Mouse (Mus musculus) large intestine, adult 2 months (tissue): ENCODE results near the gene Nup50. TPM values are rescaled to one million over a fixed set of nuclear protein-coding genes. Genes with fewer than 3 reads are reported as not detected.

ENCODE experiments used
- DNase-seq: peaks from one replicate; pipeline ENCODE4 v3.0.0-alpha.2; 2012; ENCODE audit warnings: low read depth, low spot score
- WGBS: fragments of 180-500 bp; shearing (Covaris S2); methylation state at CpG from one replicate; pipeline ENCODE4 v1.1.7; 2018; 5-methylcytosine and 5-hydroxymethylcytosine counted together
- polyA plus RNA-seq: library from polyadenylated mRNA; depleted of rRNA; stranded (reverse); fragments of >200 nt; gene quantifications from 2 replicates; pipeline ENCODE4 v1.2.3, GENCODE M21; 2012

The Nup50 gene
- polyA plus RNA-seq, 1 experiment: 12.0 TPM

DNA sequence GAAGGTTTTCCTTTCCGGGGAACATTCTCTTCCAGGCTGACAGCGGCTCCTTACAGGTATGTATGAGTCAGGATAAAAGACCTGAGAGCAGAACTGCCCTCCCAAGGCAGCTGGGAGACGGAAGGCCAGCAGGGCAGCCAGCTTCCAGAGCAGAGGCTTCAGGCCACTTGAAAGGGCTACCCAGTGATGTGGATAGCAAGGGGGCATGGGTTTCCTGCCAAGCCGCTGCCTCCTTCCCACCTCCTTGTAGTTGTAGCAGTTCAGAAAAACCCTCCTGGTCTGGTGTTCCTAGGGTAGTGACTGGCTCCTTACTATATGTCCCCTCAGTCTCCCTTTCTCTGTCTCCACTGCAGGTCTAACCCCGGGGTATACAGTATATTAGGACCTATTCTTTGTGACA is 21.1 kb downstream of the Nup50 start:
- WGBS: 81% methylated on average over 5 of the region's 5 CpGs

DNA sequence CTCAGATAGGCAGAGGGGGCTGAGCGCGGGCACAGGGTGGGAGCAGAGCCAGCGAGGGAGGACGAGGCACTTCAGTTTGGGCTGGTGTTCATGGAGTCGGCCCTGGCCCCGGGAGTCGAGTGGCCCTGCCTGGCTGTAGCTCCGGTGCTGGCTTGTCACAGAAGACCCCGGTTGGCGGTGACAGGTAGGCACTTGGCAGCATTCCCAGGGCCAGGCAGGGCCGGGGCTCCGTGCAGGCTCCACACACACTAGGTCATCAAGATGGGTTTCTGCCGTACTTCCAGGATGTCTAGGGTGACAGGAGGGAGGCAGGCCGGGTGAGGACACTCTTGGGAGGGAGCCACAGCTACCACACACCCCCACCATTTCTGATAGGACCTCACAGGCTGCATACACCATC is 25.8 kb downstream of the Nup50 start:
- WGBS: 87% methylated on average over 14 of the region's 14 CpGs
- no peak for DNase-seq

More for the DNA sequence above, 21.1 kb downstream of the Nup50 start:
- no peak for DNase-seq

- DNase-seq: no peak
- WGBS: 89% methylated on average over 4 of the region's 4 CpGs
Observed at GRCm38 (mm10) chr15:84950053-84950452, 26.8 kb downstream of the Nup50 start.

GRCm38 (mm10) chr15:84953259-84953658 is 30.0 kb downstream of the Nup50 start:
- no peak for DNase-seq
- 95% methylated on average over 11 of the region's 11 CpGs for WGBS

DNA sequence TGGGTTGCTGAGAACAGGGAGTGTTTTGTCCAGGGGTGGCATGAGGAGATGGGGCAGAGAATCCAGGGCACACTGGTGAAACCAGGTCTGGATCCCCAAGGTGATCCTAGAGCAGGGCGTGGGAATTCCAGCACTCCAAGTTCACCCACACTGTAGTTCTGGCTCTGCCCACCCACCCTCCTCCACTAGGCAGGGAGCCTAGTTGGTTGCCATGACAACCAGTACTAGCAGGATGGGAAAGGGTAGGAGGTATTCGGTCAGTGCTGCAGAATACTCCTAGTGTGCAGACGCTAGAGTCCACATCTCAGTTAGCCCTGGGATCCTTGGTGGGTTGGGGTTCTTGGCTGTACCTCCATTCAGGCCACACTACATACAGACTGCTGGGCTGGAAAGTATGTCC is 34.6 kb downstream of the Nup50 start:
- 59% methylated on average over 3 of the region's 3 CpGs for WGBS
- DNase-seq: no peak

- 92% methylated on average over 3 of the region's 3 CpGs for WGBS
- no peak for DNase-seq
Observed at GRCm38 (mm10) chr15:84958331-84958730, 35.1 kb downstream of the Nup50 start.

DNA sequence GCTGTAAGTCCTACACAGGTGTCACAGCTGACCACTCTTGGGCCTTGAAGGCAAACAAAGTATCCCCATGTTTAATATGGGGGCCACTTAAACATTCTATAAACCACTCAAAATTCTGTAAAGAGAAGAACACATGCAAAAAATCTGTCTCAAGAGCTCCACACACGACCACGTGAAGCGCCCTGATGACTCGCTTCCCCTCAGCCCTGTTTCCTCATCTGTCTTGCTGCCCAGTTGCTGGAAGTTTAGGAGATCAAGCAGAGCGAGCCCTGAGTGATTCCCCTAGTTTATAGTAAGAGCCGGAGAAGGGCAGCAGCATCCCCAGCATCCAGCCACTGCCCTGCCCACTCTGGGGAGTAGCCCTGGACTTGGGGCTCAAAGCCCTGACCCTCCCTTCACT is 36.7 kb downstream of the Nup50 start:
- DNase-seq: no peak
- WGBS: 77% methylated on average over 6 of the region's 6 CpGs

DNA sequence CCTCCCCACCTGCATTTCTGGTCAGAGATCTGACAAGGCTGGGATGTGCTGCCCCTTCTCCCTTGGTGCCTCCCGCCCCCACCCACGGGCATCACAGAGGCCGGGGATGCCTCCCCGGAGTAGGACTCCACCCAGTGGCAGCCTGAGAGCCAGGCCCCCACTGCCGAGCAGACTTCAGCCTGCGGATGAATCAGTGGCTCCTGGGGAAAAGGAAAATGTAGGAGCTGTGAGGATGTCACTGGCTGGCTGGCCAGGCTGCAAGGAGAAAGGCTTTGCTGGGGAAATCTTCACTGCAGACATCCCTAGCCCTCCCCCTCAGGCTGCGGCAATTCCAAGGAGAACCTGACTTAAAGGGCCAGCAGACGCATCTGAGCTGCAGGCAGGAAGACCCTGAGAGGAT is 37.5 kb downstream of the Nup50 start:
- WGBS: 57% methylated on average over 8 of the region's 8 CpGs
- no peak for DNase-seq

DNA sequence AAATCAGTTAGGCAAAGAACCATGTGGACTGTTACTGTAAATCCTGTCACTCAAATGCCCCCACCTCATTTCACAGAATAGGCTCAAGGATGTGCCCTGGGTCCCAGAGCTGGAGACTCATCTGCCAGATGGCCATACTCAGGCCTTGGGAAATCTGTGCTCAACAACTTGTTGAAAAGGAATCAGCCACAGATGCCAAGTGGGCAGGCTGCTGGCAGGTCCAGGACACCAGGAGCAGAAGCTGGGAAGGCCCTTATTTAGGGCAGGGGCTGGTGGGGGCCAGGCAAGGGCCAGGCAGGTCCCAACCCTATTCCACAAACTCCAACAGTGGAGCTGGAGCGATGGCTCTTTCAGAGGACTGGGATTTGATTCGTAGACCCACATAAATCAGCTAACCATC is 39.3 kb downstream of the Nup50 start:
- DNase-seq: no peak
- 88% methylated on average over 2 of the region's 2 CpGs for WGBS

GRCm38 (mm10) chr15:84964771-84965170 is 41.6 kb downstream of the Nup50 start:
- WGBS: 80% methylated on average over 5 of the region's 5 CpGs
- no peak for DNase-seq

DNA sequence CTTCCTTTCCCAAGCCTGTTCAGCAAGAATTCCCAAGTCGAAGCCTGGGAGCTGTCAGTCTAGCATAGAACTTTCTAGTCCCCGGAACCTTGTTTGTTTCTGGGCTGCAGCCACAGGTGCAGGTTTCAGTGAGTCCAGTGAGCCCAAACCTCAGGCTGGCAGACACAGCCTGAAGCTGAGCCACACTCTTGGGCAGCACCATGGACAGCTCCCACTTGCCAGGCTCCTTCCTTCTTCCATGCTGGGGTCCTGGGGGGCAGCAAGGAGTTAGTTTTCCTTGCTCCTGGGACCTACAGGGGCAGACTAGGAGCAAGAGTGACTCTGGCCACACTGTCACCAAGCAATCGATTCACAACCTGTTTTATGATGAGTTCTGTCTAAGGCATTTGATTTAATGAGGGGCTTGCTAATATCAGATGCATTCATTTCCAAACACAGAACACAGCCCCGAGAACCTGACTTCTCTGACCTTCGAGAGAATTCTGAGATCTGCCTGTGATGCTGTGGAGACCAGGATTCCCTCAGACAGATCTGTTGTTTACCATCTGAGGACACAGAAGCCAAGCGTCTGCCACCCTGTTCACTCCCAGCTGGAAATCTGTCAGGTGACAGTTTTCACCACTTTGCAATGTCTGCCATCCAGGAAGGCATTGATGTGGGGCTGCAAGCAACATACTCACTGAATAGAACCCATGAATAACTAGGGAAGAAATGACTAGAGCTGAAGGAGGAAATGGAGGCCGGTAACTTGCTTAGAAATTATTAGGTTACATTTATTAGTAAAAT is 42.6 kb downstream of the Nup50 start:
- no peak for DNase-seq
- WGBS: 65% methylated on average over 7 of the region's 7 CpGs

- 82% methylated on average over 4 of the region's 4 CpGs for WGBS
- DNase-seq: no peak
Observed at GRCm38 (mm10) chr15:84968534-84968933, 45.3 kb downstream of the Nup50 start.

- 69% methylated on average over 8 of the region's 8 CpGs for WGBS
- DNase-seq: no peak
Observed at GRCm38 (mm10) chr15:84972860-84973543, 49.8 kb downstream of the Nup50 start.

DNA sequence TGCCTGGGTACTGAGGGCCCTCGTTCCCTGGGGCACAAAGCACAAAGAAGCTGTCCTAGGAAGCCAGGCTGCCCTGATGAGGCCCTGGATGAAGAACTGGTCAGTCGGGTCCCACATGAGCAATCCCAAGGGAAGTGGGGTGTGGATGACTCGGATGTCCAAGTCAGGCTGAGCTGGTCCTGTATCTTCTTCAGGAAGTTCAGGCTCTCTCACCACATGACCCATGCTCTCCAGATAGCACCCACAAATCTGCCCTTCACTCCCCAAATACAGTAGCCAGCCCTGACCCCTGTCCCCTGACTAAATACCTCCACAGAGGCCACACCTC is 50.3 kb downstream of the Nup50 start:
- WGBS: 68% methylated on average over 3 of the region's 3 CpGs
- no peak for DNase-seq

DNA sequence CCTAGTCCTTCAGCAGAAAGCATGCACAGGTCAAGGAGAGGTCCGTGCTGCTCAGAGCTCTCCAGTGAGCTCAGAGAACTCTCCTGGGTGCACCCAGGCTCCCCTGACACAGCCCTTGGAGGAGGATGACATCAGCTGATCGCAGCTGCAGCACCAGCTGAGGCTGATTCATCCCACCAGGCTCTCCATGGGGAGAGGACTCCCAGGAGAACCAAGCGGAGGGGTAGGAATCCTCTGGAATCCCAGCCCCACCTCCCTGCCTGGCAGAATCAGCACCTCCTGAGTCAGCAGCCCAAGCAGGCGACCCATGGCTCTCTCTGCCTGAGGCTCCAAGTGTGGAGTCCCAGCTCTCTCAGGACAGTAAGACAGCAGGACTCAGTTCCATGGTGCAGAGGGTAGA is 52.5 kb downstream of the Nup50 start:
- WGBS: 46% methylated on average over 4 of the region's 4 CpGs
- DNase-seq: no peak

DNA sequence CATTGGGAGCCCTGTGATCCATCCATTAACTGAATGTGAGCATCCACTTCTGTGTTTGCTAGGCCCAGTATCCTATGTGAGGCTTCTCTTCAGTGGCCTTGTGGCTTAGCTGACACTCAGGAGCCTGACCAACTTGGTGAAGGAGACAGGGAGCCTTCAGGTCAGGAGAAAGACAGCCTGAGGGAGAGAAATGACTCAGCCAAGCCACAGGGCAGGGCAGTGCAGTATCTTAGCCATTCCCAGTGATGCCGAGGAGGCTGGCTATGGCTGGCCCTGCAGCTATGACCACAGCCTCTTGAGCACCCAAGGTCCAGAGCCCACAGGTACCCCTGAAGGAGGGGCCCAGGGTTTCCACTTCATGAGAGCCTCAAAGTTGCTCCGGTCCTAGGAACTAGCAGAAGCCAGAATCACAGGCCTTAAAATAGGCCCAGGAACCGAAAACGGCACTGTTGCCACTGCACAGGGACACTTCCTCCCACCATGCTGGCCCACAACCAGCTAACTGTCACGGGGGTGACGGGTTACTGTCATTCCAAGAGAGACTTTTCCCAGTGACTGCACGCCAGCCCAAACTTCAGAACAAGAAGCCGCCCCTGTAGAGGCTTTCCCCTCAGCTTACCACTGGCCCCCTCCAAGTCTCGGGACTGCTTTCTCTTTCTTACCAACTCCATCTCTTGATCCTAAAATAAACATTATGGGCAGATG is 58.5 kb downstream of the Nup50 start:
- 61% methylated on average over 9 of the region's 9 CpGs for WGBS
- DNase-seq: no peak

DNA sequence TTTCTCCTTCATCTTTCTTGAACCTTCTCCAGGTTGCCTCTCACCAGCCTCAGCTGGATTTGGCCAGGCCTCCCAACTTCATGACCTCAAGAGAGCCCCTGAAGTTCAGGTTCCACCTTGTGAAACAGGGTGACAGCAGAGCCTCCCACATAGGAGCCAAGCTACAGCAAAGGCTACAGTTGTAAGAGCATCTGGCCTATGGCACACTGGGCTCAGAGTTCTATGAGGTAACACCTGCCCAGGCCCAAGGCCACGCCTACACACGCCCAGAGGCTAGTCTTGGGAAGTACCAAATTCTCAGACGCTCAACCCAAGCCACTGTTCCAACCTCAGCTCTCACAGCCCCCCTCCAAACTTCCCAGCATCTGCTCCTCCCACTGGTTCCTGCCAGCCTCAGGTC is 59.7 kb downstream of the Nup50 start:
- 51% methylated on average over 3 of the region's 3 CpGs for WGBS
- no peak for DNase-seq

DNA sequence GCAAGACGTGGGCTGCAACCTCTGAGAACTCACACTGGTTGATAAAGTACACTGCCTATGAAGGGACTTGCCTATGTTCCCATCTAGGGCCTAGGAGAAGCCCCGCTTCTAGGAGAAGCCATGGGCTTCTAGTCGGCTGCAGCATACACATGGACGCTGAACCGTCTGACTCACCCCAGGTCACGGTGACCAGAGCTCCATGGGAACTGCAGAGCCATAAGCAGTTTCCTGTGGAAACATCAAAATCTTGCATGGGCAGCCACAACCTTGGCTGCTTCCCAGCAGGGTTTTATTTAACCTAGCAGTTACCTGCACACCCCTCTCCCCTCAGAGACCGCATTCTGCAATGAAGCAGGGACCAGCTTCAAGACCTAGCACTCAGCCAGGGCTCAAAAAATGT is 60.5 kb downstream of the Nup50 start:
- 67% methylated on average over 7 of the region's 7 CpGs for WGBS
- DNase-seq: no peak

DNA sequence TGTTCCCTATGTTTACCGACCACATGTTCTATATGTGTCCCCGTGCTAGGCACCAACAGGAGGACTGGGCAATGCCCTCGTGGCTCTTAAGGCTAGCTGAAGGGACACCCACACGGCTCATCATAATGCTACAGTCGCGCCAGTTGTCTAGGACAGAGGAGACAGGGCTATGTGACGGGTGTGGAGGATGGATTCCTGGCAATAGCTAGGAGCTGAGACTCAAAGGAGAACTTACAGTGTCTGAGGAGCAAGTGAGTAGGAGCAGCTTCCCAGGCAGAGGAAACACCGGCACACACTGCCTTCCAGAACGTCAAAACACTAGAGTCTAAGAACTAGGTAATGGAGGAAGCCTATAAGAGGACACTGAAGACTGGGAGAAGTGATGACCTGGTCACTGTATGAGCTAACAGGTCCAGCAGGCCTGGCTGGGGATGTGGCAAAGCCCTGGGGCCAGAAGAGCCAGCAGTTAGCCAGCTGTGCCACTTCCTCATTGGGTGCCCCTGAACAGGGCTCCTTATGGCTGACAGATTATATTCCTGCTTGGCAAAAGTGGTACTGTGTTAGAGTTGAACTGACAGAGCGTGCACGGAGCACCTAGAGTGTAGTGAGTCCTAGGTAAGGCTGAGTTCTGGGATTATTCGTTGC is 62.4 kb downstream of the Nup50 start:
- no peak for DNase-seq
- 80% methylated on average over 12 of the region's 12 CpGs for WGBS
